Mouse (Mus musculus) lung, postnatal 36 days (tissue): ENCODE measurements at regions not wholly inside any gene's neighbourhood (a gene's known extent, or its start where the extent isn't known, plus 50 kb on each side); places are given as distances from the start of the nearest gene placed in this dataset.

Source experiments
- DNase-seq: peaks from one replicate; pipeline ENCODE4 v3.0.0; 2022; ENCODE audit warnings: mixed read lengths

DNA sequence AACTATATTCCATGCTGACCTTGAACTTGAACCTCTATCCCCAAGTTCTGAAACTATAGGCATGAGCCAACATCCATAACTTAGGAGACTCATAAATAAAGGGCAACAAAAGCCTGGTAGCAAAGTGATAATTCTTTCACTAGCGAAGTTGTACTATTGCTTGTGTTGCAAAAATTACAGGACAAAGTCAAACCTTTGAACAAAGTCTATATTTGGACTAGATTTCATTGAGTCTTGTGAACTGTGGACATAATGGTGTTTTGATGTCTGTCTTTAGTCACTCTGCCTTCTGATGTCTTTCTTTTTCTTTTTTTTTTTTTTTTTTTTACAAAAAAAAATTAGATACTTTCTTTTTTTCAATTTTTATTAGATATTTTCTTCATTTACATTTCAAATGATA lies 594.5 kb downstream of the Etv1 start:
- no peak for DNase-seq
